Mouse (Mus musculus): Measurements from ENCODE around the gene Vmn2r15. TPM values are rescaled to one million over a fixed set of nuclear protein-coding genes. Genes with fewer than 3 reads are reported as not detected.

Gene Vmn2r15
- polyA plus RNA-seq (2014; fragmentation: Nextera tagmentation; extraction: Ambion mirVana) = not detected in 2 replicates

- ATAC-seq (replicated peaks; ENCODE audit: low FRiP score, low TSS enrichment, low read depth) (no peak), DNase-seq (ENCODE audit: low spot score) (no peak)
- Histone ChIP-seq H3K4me1 (replicated peaks; ENCODE audit: control insufficient read depth, insufficient read depth, low read length) (no peaks in the 10 kb centered on the region), H3K4me3 (ENCODE audit: low read depth, low read length) (no peak within 1 kb of the TSS), H3K4me2 (ENCODE audit: low read length) (no peak within 1 kb of the TSS), H3K27me3 (replicated peaks; ENCODE audit: control insufficient read depth, insufficient read depth, low read length) (no peaks in the 10 kb centered on the region), H3K9ac (ENCODE audit: low read length) (no peak within 1 kb of the TSS), H3K27ac (ENCODE audit: low read depth) (no peak within 1 kb of the TSS), H3K9me3 (ENCODE audit: control insufficient read depth, low read length) (no peaks in the 10 kb centered on the region), H3K36me3 (ENCODE audit: control insufficient read depth, insufficient read depth, low read length) (no peaks in the 10 kb centered on the region)
- 60% methylated on average over 3 of the region's 3 CpGs for WGBS
These were observed at the start of gene Vmn2r15 for GRCm38 (mm10) chr5:109297544-109297943. Gene Vmn2r15, minus strand, starts transcription at chr5:109297644.

GRCm38 (mm10) chr5:109329862-109330261 lies 32.4 kb upstream of the Vmn2r15 start, which contains the start of gene Vmn2r16:
Gene Vmn2r16, plus strand, starts transcription at chr5:109330162.
- no peak within 1 kb of the TSS for H3K4me2 ChIP-seq (ENCODE audit: low read length)
- no peaks in the 10 kb centered on the region for H3K4me1 ChIP-seq (replicated peaks; ENCODE audit: control insufficient read depth, insufficient read depth, low read length)
- H3K27ac ChIP-seq (ENCODE audit: low read depth) = no peak within 1 kb of the TSS
- H3K4me3 ChIP-seq (ENCODE audit: low read depth, low read length) = no peak within 1 kb of the TSS
- no peak within 1 kb of the TSS for H3K9ac ChIP-seq (ENCODE audit: low read length)
- no peaks in the 10 kb centered on the region for H3K27me3 ChIP-seq (replicated peaks; ENCODE audit: control insufficient read depth, insufficient read depth, low read length)
- H3K9me3 ChIP-seq (ENCODE audit: control insufficient read depth, low read length) = 0 out of 2 replicates have a peak, but pooled peaks cover 3% of the 10 kb centered on the region
- DNase-seq (ENCODE audit: low spot score) (no peak), ATAC-seq (replicated peaks; ENCODE audit: low FRiP score, low TSS enrichment, low read depth) (no peak)
- 66% methylated on average over 2 of the region's 2 CpGs for WGBS
- no peaks in the 10 kb centered on the region for H3K36me3 ChIP-seq (ENCODE audit: control insufficient read depth, insufficient read depth, low read length)

- no peak overlapping the region for H3K4me2 ChIP-seq (ENCODE audit: low read length)
- WGBS = 76% methylated on average over 3 of the region's 3 CpGs
- no peak overlapping the region for H3K27ac ChIP-seq (ENCODE audit: low read depth)
- no peaks in the 10 kb centered on the region for H3K4me1 ChIP-seq (replicated peaks; ENCODE audit: control insufficient read depth, insufficient read depth, low read length)
- no peaks in the 10 kb centered on the region for H3K36me3 ChIP-seq (ENCODE audit: control insufficient read depth, insufficient read depth, low read length)
- no peak overlapping the region for H3K9ac ChIP-seq (ENCODE audit: low read length)
- H3K27me3 ChIP-seq (replicated peaks; ENCODE audit: control insufficient read depth, insufficient read depth, low read length) = no peaks in the 10 kb centered on the region
- ATAC-seq (replicated peaks; ENCODE audit: low FRiP score, low TSS enrichment, low read depth) (no peak), DNase-seq (ENCODE audit: low spot score) (no peak)
- no peak overlapping the region for H3K4me3 ChIP-seq (ENCODE audit: low read depth, low read length)
- H3K9me3 ChIP-seq (ENCODE audit: control insufficient read depth, low read length) = no peaks in the 10 kb centered on the region
These were observed 2.8 kb downstream of the Vmn2r15 start for GRCm38 (mm10) chr5:109294655-109295054.

Other genes starting within 250 kb of the Vmn2r15 start
- not detected in 2 replicates for gene Vmn2r11, start 238.1 kb downstream of the Vmn2r15 start, polyA plus RNA-seq (2014; fragmentation: Nextera tagmentation; extraction: Ambion mirVana)
- gene Vmn2r12, start 199.7 kb downstream of the Vmn2r15 start, polyA plus RNA-seq (2014; fragmentation: Nextera tagmentation; extraction: Ambion mirVana) = not detected in 2 replicates
- not detected in 2 replicates for gene Vmn2r13, start 105.4 kb downstream of the Vmn2r15 start, polyA plus RNA-seq (2014; fragmentation: Nextera tagmentation; extraction: Ambion mirVana)
- not detected in 2 replicates for gene Vmn2r14, start 72.9 kb downstream of the Vmn2r15 start, polyA plus RNA-seq (2014; fragmentation: Nextera tagmentation; extraction: Ambion mirVana)
- gene Vmn2r16, start 32.5 kb upstream of the Vmn2r15 start, polyA plus RNA-seq (2014; fragmentation: Nextera tagmentation; extraction: Ambion mirVana) = not detected in 2 replicates
- not detected in 2 replicates for gene Vmn2r17, start 122.0 kb upstream of the Vmn2r15 start, polyA plus RNA-seq (2014; fragmentation: Nextera tagmentation; extraction: Ambion mirVana)

Data from intestine, embryonic 14.5 days (tissue).